Mouse (Mus musculus): Measurements from ENCODE around the gene Gas2l2.

Gene Gas2l2

DNA sequence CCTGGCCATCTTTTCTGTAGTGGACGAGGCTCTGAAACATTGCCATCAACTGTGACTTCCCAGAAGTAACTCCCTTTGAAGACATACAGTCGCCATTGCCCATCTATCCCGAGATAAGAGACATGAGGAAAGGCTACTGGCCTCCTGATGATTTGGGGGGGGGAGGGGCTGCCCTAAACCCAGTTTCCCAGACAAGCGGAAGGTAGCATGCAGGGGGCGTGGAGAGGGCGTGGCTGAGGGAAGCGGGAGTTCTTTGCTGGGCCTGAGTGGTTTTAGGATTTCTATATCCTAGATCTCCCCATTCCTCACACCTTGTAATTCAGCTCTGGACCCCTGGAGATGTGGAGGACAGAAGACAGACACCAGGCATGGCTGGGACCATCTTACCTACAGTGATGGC lies 14.6 kb upstream of the Gas2l2 start:
- no peak for DNase-seq (ENCODE audit: low spot score in 2 of 2)

DNA sequence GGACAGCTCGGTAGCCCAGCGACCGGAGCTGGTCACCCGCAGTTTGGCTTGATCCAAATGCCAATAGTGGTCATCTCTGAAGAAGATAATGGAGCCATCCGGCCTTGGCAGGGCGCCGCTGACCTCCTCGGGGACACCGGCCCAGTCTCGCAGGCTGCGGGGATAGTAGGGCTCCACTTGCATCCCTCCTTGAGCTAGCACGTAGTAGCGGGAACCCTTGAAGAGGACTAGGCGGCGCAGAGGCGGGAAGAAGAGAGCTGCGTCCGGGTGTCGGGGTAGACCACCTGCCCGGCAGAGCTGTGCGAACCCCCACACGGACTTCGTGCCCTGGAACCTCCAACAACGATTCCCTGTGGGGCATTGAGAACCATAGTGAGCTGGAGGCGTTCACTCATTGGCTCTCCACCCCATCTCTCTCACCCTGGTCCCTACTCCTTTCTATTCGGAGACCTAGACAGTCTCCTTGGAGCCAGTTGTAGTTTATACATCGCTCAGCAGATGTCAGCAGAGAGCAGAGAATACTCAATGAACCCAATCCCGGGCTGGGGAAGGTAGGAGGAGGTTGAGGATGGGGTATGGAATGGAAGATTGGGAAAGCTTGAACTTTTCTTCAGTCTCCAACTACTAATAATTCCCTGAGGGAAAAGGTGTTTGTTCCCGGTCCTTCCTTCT lies 13.5 kb upstream of the Gas2l2 start:
- DNase-seq (ENCODE audit: low spot score in 2 of 2): peak in 1 of 2 experiments; percentile 54

- no peak for DNase-seq (ENCODE audit: low spot score in 2 of 2)
Observed at GRCm38 (mm10) chr11:83441235-83441634, 12.0 kb upstream of the Gas2l2 start.

DNA sequence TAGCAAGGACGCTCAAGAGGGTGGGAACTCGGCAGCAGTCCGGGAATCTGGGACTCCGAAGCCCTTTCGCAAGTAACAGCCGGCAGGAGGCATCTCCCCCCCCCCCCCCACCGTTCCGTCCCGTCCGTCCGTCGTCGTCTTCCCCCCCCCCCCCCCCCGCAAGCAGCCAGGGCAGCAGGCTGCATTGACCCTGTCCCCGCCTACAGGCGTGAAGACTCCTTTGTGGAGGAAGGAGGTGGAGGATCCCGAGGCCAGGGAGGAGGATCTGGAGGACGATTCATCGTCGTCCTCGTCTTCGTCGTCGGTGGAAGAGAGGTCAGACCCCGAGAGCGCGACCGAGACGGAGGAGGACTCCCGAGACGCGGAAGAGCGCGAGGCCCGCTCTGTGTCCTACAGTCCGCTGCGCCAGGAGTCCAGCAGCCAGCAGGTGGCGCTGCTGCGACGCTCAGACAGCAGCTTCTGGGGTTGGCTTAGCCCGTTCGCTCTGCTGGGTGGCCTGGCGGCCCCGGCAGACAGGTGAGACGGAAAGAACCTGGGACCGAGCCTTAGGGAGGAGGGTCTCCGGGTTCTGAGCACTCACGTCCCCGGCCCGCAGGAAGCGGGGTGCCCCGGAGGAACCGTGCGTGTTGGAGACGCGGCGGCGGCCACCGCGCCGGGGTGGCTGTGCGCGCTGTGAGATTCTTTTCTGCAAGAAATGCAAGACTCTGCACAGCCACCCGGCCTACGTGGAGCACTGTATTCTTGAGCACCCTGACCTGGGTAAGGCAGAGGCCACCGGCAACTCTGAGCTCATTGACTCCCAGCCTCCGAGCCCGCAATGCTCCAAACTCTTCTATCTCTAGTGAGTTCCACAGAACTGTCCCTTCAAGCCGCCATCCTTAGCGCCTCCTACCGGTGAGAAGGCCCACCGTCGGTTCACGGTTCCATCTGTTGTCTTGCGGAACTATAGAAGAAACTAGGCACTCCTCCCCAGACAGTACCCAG lies 11.1 kb upstream of the Gas2l2 start:
- DNase-seq (ENCODE audit: low spot score in 2 of 2): peak; percentile 74 to 84

DNA sequence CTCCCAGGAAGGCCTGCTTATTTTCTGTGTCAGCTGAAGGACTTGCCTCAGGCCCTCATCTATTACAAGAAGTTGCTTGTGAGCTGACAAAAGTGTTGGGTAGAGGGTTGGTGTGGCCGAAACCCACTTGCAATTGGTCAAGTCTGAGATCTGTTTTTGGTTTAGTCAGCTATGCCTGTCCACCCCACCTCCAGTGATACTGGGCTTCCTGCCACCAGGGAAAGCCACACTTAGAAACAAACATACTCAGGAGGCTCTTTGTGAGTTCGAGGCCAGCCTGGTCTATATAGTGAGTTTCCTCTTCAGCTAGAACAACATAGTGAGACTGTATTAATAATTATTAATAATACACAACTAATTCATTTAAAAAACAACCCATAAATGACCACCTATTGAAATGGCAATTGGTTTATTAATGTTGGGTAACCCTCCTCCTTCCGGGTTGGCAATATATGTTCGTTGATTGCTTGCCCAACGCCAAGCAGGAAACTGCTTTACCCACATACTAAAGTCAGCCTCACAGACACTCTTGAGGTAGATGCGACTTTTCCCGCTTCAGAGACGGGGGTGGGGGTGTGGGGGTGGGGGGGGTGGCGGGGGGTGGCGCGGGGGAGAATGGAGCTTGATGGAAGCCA lies 10.3 kb upstream of the Gas2l2 start:
- no peak for DNase-seq (ENCODE audit: low spot score in 2 of 2)

DNA sequence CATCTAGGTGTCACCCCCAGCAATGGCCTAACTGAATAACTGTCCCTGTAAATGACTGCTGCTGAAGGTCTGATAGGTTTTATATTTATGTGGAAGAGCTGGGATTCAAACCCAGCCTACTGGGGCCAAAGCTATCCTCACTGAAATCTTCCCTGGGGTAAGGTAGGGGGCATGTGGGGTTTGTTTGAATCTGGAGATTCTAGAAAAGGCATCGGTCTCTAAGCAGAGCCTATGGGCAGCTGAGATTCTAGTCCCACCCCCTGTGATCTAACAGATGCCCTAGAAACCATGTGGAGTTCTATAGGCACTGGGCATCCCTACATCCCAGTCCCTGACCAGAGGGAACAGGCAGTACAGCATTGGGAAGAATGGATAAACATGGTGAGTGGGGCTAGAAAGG lies 8.1 kb upstream of the Gas2l2 start, which contains the start of gene 1700020L24Rik:
TSS of gene 1700020L24Rik (plus strand) at position 301 of the 400 bp plus-strand sequence.
- no peak for DNase-seq (ENCODE audit: low spot score in 2 of 2)

GRCm38 (mm10) chr11:83432533-83432932 lies 3.3 kb upstream of the Gas2l2 start:
- no peak for DNase-seq (ENCODE audit: low spot score in 2 of 2)

- DNase-seq (ENCODE audit: low spot score in 2 of 2): no peak
Observed at GRCm38 (mm10) chr11:83426964-83427363, 2.3 kb downstream of the Gas2l2 start.

GRCm38 (mm10) chr11:83424681-83425080 lies 4.6 kb downstream of the Gas2l2 start:
- peak; percentile 37 to 69 for DNase-seq (ENCODE audit: low spot score in 2 of 2)

DNA sequence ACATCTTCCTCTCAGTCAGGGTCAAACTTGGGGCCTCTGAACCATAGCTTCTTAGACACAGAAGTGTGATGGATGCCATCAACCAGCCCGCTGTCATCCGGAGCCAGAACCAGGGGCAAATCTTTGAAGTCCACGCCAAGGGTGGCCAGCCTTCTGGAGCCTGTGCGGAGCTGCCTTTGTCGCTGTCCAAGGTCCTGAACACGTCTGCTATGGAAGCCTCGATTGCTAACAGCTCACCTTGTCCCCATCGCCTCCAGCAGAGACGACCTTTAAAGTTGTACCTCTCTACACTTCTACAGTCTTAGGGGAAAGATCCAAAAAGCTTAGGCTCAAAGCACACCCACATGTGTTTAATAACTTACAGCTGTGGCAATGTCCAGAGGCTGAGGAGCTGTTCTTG lies 8.0 kb downstream of the Gas2l2 start:
- peak in 1 of 2 experiments; percentile 48 for DNase-seq (ENCODE audit: low spot score in 2 of 2)

DNA sequence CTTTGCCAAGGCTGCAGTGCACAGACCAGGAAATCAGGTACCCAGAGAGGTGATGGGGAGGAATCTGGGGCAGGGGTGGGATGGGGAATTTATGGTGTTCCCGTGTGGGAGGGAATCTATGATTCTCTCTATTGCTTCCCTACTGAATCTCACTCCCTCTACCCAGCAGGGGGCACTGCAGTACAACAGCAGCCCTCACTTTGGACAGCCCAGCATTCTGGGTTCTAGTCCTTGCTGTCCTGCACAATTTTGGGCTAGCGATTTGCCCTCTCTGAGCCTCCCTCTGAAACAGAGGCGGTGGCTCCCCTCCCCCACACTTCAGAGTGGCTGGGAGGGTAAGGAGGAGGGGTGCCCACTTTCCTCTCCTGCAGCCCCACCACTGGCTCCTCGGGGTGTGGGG lies 8.9 kb downstream of the Gas2l2 start:
- DNase-seq (ENCODE audit: low spot score in 2 of 2): no peak

DNA sequence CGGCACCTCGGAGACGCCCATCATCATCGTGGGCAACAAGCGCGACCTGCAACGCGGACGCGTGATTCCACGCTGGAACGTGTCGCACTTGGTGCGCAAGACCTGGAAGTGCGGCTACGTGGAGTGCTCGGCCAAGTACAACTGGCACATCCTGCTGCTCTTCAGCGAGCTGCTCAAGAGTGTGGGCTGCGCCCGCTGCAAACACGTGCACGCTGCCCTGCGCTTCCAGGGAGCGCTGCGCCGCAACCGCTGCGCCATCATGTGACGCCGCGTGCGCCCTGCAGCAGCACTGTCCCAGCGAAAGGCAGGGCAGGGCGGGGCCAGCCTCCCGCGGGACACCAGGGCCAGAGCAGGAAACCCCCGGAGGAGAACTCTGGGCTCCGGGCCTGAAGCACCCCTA lies 10.7 kb downstream of the Gas2l2 start:
- DNase-seq (ENCODE audit: low spot score in 2 of 2): no peak

DNA sequence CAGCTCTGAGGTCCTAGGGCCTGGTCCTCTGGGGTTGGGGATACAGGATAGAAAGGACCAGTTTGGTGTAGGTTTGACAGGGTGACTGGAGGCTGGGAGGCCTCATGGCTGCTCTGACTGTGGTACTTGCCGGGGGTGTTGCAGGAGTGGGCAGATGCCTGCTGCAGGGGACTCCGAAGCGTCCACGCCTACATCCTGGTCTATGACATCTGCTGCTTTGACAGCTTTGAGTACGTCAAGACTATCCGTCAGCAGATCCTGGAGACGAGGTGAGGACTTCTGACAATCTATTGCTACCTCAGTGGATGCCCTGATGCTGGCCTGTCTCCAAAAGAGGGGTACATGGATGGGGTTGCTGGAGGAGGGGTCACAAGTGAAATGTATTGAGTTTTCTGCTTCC lies 11.5 kb downstream of the Gas2l2 start:
- no peak for DNase-seq (ENCODE audit: low spot score in 2 of 2)

DNA sequence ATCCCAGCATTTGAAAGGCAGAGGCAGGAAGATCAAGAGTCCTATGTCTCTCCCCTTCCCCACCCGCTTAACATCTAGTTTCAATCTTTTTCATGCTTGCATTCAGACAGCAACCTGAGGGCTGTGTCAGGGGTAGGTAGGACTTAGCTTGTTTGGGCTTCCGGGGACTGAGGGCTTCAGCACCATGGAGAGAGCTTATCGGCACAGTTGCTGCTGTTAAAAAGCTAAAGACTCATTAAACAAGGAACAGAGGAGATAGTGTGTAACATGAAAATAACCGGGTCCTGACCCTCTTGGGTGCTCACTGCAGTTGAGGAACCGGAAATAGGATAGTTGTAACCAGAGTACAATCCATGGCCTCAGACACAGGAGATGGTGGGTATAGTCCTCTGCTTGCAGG lies 12.2 kb downstream of the Gas2l2 start:
- DNase-seq (ENCODE audit: low spot score in 2 of 2): peak in 1 of 2 experiments; percentile 38

- no peak for DNase-seq (ENCODE audit: low spot score in 2 of 2)
Observed at GRCm38 (mm10) chr11:83410510-83410909, 18.7 kb downstream of the Gas2l2 start.

DNA sequence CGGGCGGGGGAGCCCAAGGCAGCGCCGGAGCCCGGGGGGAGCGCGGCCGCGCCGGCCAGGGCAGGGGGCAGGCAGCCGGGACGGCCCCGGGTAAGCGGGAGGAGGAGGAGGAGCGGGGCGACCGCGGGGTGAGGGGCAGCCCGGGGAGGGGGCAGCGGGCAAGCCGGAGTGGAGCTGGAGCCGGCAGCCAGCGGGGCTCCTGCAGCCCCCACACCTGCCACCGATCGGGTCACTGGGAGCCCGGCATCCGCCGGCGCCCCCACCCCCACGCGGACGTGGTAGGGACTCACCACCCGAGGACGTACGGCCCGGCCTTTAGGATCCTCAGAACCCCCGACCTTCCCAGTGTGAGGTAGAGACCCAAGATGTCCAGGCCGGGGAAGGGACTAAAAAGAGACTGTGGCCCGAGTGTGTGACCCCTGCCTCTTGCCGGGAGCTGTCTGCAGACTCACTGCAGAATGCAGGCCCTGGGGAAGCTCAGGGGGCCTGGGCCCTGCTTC lies 19.4 kb downstream of the Gas2l2 start:
- DNase-seq (ENCODE audit: low spot score in 2 of 2): no peak

- DNase-seq (ENCODE audit: low spot score in 2 of 2): no peak
Observed at GRCm38 (mm10) chr11:83409087-83409754, 20.0 kb downstream of the Gas2l2 start, which contains the start of gene Rasl10b. Gene Rasl10b, plus strand, starts transcription at chr11:83409137.

DNA sequence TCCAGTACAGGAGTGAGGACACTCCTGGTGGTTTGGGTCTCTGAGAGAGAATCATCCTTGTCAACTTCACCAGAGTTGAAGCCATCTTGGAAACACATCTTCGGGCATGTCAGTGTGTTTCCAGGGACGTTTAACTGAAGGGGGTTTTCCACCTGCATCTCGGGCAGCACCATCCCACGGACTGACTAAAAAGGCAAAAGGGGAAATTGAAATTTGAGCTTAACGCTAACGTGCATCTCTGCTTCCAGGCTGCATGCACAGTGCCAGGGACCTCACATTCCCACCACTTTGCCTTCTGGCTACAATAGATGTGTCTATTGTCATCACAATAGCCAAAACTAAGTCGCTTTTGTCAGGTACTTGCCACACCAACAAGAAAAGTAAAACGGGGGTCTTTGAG lies 21.0 kb downstream of the Gas2l2 start:
- DNase-seq (ENCODE audit: low spot score in 2 of 2): no peak

- no peak for DNase-seq (ENCODE audit: low spot score in 2 of 2)
Observed at GRCm38 (mm10) chr11:83406391-83406790, 22.9 kb downstream of the Gas2l2 start.

DNA sequence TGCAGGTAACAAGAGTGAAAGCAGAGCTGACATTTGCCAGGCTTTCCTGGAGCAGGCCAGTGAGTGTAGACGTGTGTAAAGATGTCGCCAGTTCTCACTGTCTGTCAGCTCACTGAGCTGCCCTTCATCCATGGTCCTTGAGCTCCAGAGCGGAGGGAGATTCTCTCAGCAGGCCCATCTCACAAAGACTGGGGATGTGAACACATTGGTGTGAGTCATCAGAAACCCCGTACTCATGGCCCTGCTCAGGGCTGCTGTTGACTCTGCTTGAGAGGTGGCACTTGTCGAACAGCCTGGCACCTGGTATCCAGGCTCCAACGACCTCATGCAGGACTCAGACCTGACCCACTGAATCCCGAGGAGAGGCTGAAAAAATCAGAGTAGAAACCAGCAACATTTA lies 25.5 kb downstream of the Gas2l2 start:
- DNase-seq (ENCODE audit: low spot score in 2 of 2): no peak

DNA sequence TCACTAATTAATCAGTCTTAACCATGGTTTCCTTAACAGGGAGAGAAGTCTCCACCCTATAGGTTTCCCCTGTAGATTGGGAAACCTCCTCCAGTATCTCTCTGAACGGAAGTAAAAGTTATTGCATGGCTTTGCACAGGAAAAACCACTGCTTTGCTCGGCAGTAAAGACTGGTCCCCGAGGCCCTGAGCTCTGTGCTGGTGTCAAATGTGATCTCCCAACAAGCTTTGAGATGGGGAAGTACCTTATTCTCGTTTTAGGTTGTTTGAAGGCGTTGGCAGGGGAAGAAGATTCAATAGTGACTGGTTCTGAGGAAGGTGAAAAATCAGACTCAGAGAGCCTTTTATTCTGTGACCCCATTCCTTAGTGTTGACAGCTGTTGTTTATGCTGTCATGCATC lies 30.5 kb downstream of the Gas2l2 start:
- no peak for DNase-seq (ENCODE audit: low spot score in 2 of 2)

DNA sequence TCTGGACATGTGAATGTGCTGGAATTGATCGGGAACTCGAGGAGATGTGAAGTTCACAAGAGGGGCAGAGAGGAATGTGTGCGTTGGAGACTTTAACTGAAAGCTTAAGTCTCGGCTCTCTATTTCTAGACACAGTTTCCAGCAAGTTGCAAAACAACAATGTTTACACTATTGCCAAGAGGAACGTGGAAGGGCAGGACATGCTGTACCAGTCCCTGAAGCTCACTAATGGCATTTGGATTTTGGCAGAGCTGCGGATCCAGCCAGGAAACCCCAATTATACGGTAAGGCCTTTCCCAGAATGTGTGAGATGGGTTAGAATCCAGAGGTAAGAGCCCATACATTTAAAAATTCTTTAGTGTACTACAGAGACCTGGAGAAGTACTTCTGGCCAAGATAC lies 31.6 kb downstream of the Gas2l2 start:
- DNase-seq (ENCODE audit: low spot score in 2 of 2): no peak

Data from spleen, postnatal 14 days (tissue).